Mouse (Mus musculus): Measurements from ENCODE around the gene Mbnl1. TPM values are rescaled to one million over a fixed set of nuclear protein-coding genes. Genes with fewer than 3 reads are reported as not detected.
"Not testable (repeated sequence)": the region's sequence is repeated elsewhere in the genome, so short reads cannot be mapped to it uniquely, and the experiment has no call there.

Gene Mbnl1
- polyA plus RNA-seq, 1 experiment from 2014 or later: 127 TPM

- H3K36me3 ChIP-seq (ENCODE audit: insufficient read depth, low read length): no peaks in the 10 kb centered on the region
- no peaks in the 10 kb centered on the region for H3K4me1 ChIP-seq (ENCODE audit: insufficient read depth, low read depth, low read length)
- peak; percentile 44 for DNase-seq (ENCODE audit: low spot score)
- 50% methylated on average over 6 of the region's 6 CpGs for WGBS
- H3K27ac ChIP-seq (ENCODE audit: low read length): no peak overlapping the region
- no peak overlapping the region for H3K4me2 ChIP-seq (replicated peaks; ENCODE audit: low read depth, low read length)
- peak; percentile 26; the same call in 1 of the 2 replicates for TF ChIP-seq EP300 (IDR thresholded peaks at IDR 0.05)
- TF ChIP-seq CTCF (IDR thresholded peaks at IDR 0.05): no peak
- no peaks in the 10 kb centered on the region for H3K9me3 ChIP-seq (ENCODE audit: low read length)
- no peak overlapping the region for H3K9ac ChIP-seq (replicated peaks; ENCODE audit: low read depth)
- no peaks in the 10 kb centered on the region for H3K27me3 ChIP-seq (replicated peaks; ENCODE audit: insufficient read depth, low read length)
- peak; percentile 57 for ATAC-seq
- H3K4me3 ChIP-seq (ENCODE audit: low read depth, low read length): no peak overlapping the region
Observed at GRCm38 (mm10) chr3:60461828-60462521, 10.7 kb upstream of the Mbnl1 start.

- H3K27ac ChIP-seq (ENCODE audit: low read length); H3K9ac ChIP-seq (replicated peaks; ENCODE audit: low read depth); H3K4me3 ChIP-seq (ENCODE audit: low read depth, low read length); H3K9me3 ChIP-seq (ENCODE audit: low read length); H3K27me3 ChIP-seq (replicated peaks; ENCODE audit: insufficient read depth, low read length); H3K4me2 ChIP-seq (replicated peaks; ENCODE audit: low read depth, low read length); H3K36me3 ChIP-seq (ENCODE audit: insufficient read depth, low read length); DNase-seq (ENCODE audit: low spot score); H3K4me1 ChIP-seq (ENCODE audit: insufficient read depth, low read depth, low read length): not testable (repeated sequence)
- ATAC-seq: peak; percentile 74
- WGBS: 42% methylated on average over 2 of the region's 3 CpGs
Observed at GRCm38 (mm10) chr3:60468667-60469066, 4.0 kb upstream of the Mbnl1 start.

- H3K27me3 ChIP-seq (replicated peaks; ENCODE audit: insufficient read depth, low read length); H3K4me2 ChIP-seq (replicated peaks; ENCODE audit: low read depth, low read length); H3K4me3 ChIP-seq (ENCODE audit: low read depth, low read length); H3K9me3 ChIP-seq (ENCODE audit: low read length); H3K4me1 ChIP-seq (ENCODE audit: insufficient read depth, low read depth, low read length); H3K36me3 ChIP-seq (ENCODE audit: insufficient read depth, low read length); DNase-seq (ENCODE audit: low spot score); H3K9ac ChIP-seq (replicated peaks; ENCODE audit: low read depth); H3K27ac ChIP-seq (ENCODE audit: low read length): not testable (repeated sequence)
- ATAC-seq: peak; percentile 62
- 50% methylated on average over 1 of the region's 3 CpGs for WGBS
Observed at GRCm38 (mm10) chr3:60469170-60469805, 3.3 kb upstream of the Mbnl1 start.

GRCm38 (mm10) chr3:60472011-60472680 lies 484 bp upstream of the Mbnl1 start:
- 83% methylated on average over 2 of the region's 2 CpGs for WGBS
- Histone ChIP-seq H3K36me3 (ENCODE audit: insufficient read depth, low read length) (no peaks in the 10 kb centered on the region), H3K9ac (replicated peaks; ENCODE audit: low read depth) (no peak overlapping the region), H3K27ac (ENCODE audit: low read length) (no peak overlapping the region), H3K4me3 (ENCODE audit: low read depth, low read length) (no peak overlapping the region), H3K4me2 (replicated peaks; ENCODE audit: low read depth, low read length) (no peak overlapping the region), H3K9me3 (ENCODE audit: low read length) (no peaks in the 10 kb centered on the region), H3K4me1 (ENCODE audit: insufficient read depth, low read depth, low read length) (no peaks in the 10 kb centered on the region), H3K27me3 (replicated peaks; ENCODE audit: insufficient read depth, low read length) (no peaks in the 10 kb centered on the region)
- TF ChIP-seq EP300 (IDR thresholded peaks at IDR 0.05) (no peak), CTCF (IDR thresholded peaks at IDR 0.05) (no peak)
- no peak for ATAC-seq
- no peak for DNase-seq (ENCODE audit: low spot score)

GRCm38 (mm10) chr3:60473861-60474653 lies 1.4 kb downstream of the Mbnl1 start:
- no peaks in the 10 kb centered on the region for H3K27me3 ChIP-seq (replicated peaks; ENCODE audit: insufficient read depth, low read length)

GRCm38 (mm10) chr3:60474654-60474972 lies 2.0 kb downstream of the Mbnl1 start:
- ATAC-seq (no peak), DNase-seq (ENCODE audit: low spot score) (no peak)
- Histone ChIP-seq H3K36me3 (ENCODE audit: insufficient read depth, low read length) (no peaks in the 10 kb centered on the region), H3K4me2 (replicated peaks; ENCODE audit: low read depth, low read length) (no peak overlapping the region), H3K27me3 (replicated peaks; ENCODE audit: insufficient read depth, low read length) (no peaks in the 10 kb centered on the region), H3K4me1 (ENCODE audit: insufficient read depth, low read depth, low read length) (no peaks in the 10 kb centered on the region), H3K4me3 (ENCODE audit: low read depth, low read length) (no peak overlapping the region), H3K9ac (replicated peaks; ENCODE audit: low read depth) (no peak overlapping the region), H3K9me3 (ENCODE audit: low read length) (no peaks in the 10 kb centered on the region), H3K27ac (ENCODE audit: low read length) (no peak overlapping the region)
- TF ChIP-seq EP300 (IDR thresholded peaks at IDR 0.05): no peak
- no peak for TF ChIP-seq CTCF (IDR thresholded peaks at IDR 0.05)
- 86% methylated on average over 3 of the region's 3 CpGs for WGBS

More at GRCm38 (mm10) chr3:60473861-60474653, 1.4 kb downstream of the Mbnl1 start:
- DNase-seq (ENCODE audit: low spot score): no peak
- H3K4me1 ChIP-seq (ENCODE audit: insufficient read depth, low read depth, low read length): no peaks in the 10 kb centered on the region
- no peak for ATAC-seq
- H3K36me3 ChIP-seq (ENCODE audit: insufficient read depth, low read length): no peaks in the 10 kb centered on the region
- H3K4me3 ChIP-seq (ENCODE audit: low read depth, low read length): no peak overlapping the region
- H3K9ac ChIP-seq (replicated peaks; ENCODE audit: low read depth): no peak overlapping the region
- TF ChIP-seq CTCF (IDR thresholded peaks at IDR 0.05): no peak
- no peak for TF ChIP-seq EP300 (IDR thresholded peaks at IDR 0.05)
- WGBS: 80% methylated on average over 11 of the region's 11 CpGs
- H3K4me2 ChIP-seq (replicated peaks; ENCODE audit: low read depth, low read length): no peak overlapping the region
- H3K9me3 ChIP-seq (ENCODE audit: low read length): no peaks in the 10 kb centered on the region
- H3K27ac ChIP-seq (ENCODE audit: low read length): no peak overlapping the region
